Mouse (Mus musculus) E14TG2a.4 (cell line): Measurements from ENCODE around the gene 4930402F06Rik.

Experiments used
- CTCF ChIP-seq: conservative IDR thresholded peaks from 2 replicates; pipeline ENCODE4 v1.5.1; 2014; ENCODE audit warnings: low read length
- NANOG ChIP-seq: IDR thresholded peaks from 2 replicates; pipeline ENCODE4 v1.6.1; 2014; ENCODE audit warnings: borderline replicate concordance, low read length, mixed read lengths

DNA sequence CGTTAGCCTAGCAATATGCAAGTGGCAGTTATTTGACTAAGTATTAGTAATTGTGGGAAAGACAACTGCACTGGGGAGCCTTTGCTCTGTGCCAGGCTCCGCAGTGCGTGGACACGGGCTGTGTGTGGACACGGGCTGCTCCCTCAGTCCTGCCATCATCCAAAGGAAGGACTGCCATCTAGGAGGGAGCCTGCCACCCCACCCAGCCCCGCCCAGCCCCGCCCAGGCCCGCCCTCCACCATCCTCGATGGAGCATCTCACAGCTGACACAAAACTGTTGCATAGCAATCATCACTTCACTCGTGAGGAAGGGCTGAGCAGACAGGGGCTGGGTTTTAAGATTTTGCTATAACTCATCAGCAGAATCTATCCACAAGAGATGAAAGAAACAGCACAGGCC is 71.0 kb downstream of the 4930402F06Rik start:
- TF ChIP-seq NANOG (no peak), CTCF (no peak)
